Mouse (Mus musculus) intestine, embryonic 14.5 days (tissue): ENCODE measurements around the gene Zbtb21. TPM values are rescaled to one million over a fixed set of nuclear protein-coding genes. Genes with fewer than 3 reads are reported as not detected.

Experiments
- ATAC-seq: fragments of 200-750 bp; cut with Nextera tagmentation; replicated peaks from 2 replicates; pipeline ENCODE4 v1.8.0; 2017; ENCODE audit warnings: low read depth, moderate number of reproducible peaks, moderate TSS enrichment, moderate library complexity; ENCODE audit not compliant: low FRiP score, low TSS enrichment
- DNase-seq: peaks from one replicate; pipeline ENCODE4 v3.0.0-alpha.2; 2018; ENCODE audit warnings: low spot score
- H3K27ac ChIP-seq: fragments of 300-500 bp; sonication (generic); 2 replicates; pipeline ENCODE4 v1.5.1; 2014; ENCODE audit warnings: low read depth, mild to moderate bottlenecking, control low read depth
- H3K27me3 ChIP-seq: fragments of 300-500 bp; sonication (generic); replicated peaks from 2 replicates; pipeline ENCODE4 v1.6.1; 2014; ENCODE audit warnings: low read length, control low read depth; ENCODE audit not compliant: control insufficient read depth, insufficient read depth
- H3K36me3 ChIP-seq: fragments of 300-500 bp; sonication (generic); 2 replicates; pipeline ENCODE4 v1.6.1; 2014; ENCODE audit warnings: low read length, control low read depth; ENCODE audit not compliant: control insufficient read depth, insufficient read depth
- H3K4me1 ChIP-seq: fragments of 300-500 bp; sonication (generic); replicated peaks from 2 replicates; pipeline ENCODE4 v1.6.1; 2014; ENCODE audit warnings: low read length, control low read depth, mixed read lengths; ENCODE audit not compliant: control insufficient read depth, insufficient read depth
- H3K4me2 ChIP-seq: fragments of 300-500 bp; sonication (generic); 2 replicates; pipeline ENCODE4 v1.6.1; 2014; ENCODE audit warnings: low read length
- H3K4me3 ChIP-seq: fragments of 300-500 bp; sonication (generic); 2 replicates; pipeline ENCODE4 v1.5.1; 2014; ENCODE audit warnings: low read depth, low read length, control low read depth, mixed read lengths
- H3K9ac ChIP-seq: fragments of 300-500 bp; sonication (generic); 2 replicates; pipeline ENCODE4 v1.6.1; 2014; ENCODE audit warnings: mild to moderate bottlenecking, low read length
- H3K9me3 ChIP-seq: fragments of 300-500 bp; sonication (generic); 2 replicates; pipeline ENCODE4 v1.6.1; 2016; ENCODE audit warnings: low read length, control low read depth; ENCODE audit not compliant: control insufficient read depth
- WGBS: fragments of 180-500 bp; shearing (Covaris S2); extraction: QIAGEN DNeasy Blood & Tissue Kit; methylation state at CpG from one replicate; pipeline ENCODE4 v1.1.7; 2014; 5-methylcytosine and 5-hydroxymethylcytosine counted together
- polyA plus RNA-seq: library from polyadenylated mRNA; unstranded; fragments of >200 nt; fragmentation: Nextera tagmentation; extraction: Ambion mirVana; gene quantifications from 2 replicates; pipeline ENCODE4 v1.2.1, GENCODE M21; 2014

Gene Zbtb21
- polyA plus RNA-seq, 1 experiment from 2014 or later, result 17.6 TPM

DNA sequence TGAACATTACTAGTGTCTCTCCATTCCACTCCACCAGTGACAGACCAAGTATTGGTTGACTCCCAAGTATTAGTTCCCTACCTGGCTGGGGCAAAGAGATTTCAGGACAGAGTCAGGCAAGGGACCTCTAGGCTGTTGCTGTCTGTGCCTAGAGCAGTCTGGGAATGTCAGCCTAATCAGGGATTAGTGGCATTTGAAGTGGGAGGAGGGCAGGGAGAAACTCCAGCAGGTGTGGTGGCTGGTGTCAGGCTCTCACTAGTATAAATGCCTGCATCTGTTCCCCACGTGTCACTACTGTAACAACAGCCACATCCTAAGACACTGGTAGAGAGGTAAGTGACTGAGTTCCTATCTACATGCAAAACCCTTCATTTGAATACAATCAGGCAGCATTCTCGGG is 42.6 kb downstream of the Zbtb21 start:
- H3K4me1 ChIP-seq, result peaks cover 4% of the 10 kb centered on the region; the same call in 1 of the 2 replicates
- no peaks in the 10 kb centered on the region for H3K36me3 ChIP-seq
- ATAC-seq (no peak), DNase-seq (no peak)
- 50% methylated on average over 2 of the region's 2 CpGs for WGBS
- H3K27me3 ChIP-seq, result no peaks in the 10 kb centered on the region
- H3K27ac ChIP-seq, result no peak overlapping the region
- no peaks in the 10 kb centered on the region for H3K9me3 ChIP-seq
- H3K4me2 ChIP-seq, result no peak overlapping the region
- H3K4me3 ChIP-seq, result no peak overlapping the region
- no peak overlapping the region for H3K9ac ChIP-seq

DNA sequence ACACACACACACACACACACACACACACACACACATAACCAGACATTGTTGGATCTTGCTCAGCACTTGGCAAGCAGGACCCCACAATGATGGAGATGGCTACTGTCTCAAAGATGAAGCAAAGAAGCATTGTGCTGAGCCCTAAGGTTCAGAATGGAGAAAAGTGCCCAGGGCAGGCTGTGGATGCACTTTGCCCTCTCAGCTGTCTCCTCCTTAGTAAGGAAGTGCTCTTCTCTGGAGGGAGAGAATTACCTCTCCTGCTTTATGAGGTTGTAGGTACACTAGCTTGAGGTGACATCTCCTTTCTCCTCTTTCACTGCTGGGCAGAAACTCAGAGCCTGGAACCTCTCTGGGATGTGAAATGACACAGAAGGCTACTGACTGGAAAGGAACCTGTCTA is 49.5 kb downstream of the Zbtb21 start:
- ATAC-seq, result no peak

DNA sequence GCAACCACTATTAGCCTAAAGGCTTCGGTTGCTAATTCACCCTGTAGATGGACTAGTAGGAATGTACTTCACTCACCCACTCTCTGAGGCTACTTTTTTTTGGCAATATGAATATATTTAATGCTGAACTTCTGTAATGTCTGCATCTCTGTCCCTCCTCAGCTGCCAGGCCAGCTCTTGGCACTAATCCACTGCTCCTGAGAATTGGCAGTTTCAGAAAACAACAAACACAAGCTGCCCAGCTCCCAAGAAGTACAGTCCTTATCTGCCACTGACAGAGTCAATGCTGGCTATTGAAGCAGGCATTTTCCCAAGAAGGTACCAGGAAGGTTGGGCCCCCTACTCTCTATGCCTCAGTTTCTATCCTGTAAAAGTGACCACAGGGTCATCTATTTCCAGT is 53.1 kb downstream of the Zbtb21 start:
- H3K9me3 ChIP-seq, result no peaks in the 10 kb centered on the region
- no peak overlapping the region for H3K4me2 ChIP-seq
- H3K36me3 ChIP-seq, result peaks cover 4% of the 10 kb centered on the region; the same call in 1 of the 2 replicates
- no peak overlapping the region for H3K4me3 ChIP-seq
- ATAC-seq, result no peak
- H3K27me3 ChIP-seq, result no peaks in the 10 kb centered on the region
- H3K4me1 ChIP-seq, result no peaks in the 10 kb centered on the region
- no peak overlapping the region for H3K9ac ChIP-seq
- DNase-seq, result no peak
- H3K27ac ChIP-seq, result no peak overlapping the region
- WGBS, result 90% methylated on average over 1 of the region's 1 CpGs

More for the DNA sequence above, 49.5 kb downstream of the Zbtb21 start:
- no peaks in the 10 kb centered on the region for H3K9me3 ChIP-seq
- H3K4me2 ChIP-seq, result no peak overlapping the region
- no peaks in the 10 kb centered on the region for H3K4me1 ChIP-seq
- H3K36me3 ChIP-seq, result no peaks in the 10 kb centered on the region
- no peak overlapping the region for H3K27ac ChIP-seq
- H3K27me3 ChIP-seq, result no peaks in the 10 kb centered on the region
- H3K9ac ChIP-seq, result no peak overlapping the region
- no peak for DNase-seq
- H3K4me3 ChIP-seq, result no peak overlapping the region

DNA sequence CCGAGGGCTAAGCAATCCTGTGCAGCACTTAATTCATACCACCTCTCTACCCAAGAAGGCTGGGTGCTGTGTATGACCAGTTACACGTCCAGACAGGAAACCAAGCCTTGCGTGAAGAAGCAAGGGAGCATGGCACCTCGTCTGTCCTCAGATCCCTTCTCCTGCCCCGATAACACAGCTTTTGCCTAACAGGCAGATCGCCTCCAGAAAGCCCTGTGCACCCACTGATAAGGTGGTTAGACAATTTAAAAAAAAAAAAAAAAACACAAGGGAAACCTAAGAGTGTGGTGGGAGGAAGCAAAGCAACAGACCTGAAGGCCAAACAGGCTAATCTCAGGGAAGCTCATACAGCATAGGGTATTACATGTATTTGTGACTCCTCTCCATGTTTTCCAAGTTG is 54.9 kb downstream of the Zbtb21 start:
- no peak overlapping the region for H3K27ac ChIP-seq
- H3K9me3 ChIP-seq, result no peaks in the 10 kb centered on the region
- H3K9ac ChIP-seq, result no peak overlapping the region
- 87% methylated on average over 6 of the region's 6 CpGs for WGBS
- DNase-seq, result no peak
- no peak overlapping the region for H3K4me2 ChIP-seq
- peaks cover 4% of the 10 kb centered on the region; the same call in 1 of the 2 replicates for H3K36me3 ChIP-seq
- no peak overlapping the region for H3K4me3 ChIP-seq
- H3K4me1 ChIP-seq, result no peaks in the 10 kb centered on the region
- no peak for ATAC-seq
- H3K27me3 ChIP-seq, result no peaks in the 10 kb centered on the region

DNA sequence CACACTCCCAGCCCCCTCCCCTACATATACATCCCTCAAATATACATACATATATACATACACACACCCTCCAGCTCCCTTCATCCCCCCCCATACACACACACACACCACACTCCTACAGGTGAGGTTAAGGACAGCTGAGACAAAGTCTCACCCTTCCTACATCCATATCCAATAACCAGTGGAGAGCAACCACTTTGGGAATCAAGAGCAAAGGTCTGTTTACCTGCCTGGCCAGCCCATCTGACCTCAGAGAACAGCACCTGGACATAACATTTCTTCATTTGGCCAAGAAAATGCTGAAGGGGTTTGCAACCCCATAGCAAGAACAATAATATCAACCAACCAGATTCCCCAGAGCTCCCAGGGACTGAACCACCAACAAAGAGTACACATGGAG is 56.1 kb downstream of the Zbtb21 start:
- Histone ChIP-seq H3K27me3 (no peaks in the 10 kb centered on the region), H3K4me2 (no peak overlapping the region), H3K9me3 (no peaks in the 10 kb centered on the region), H3K27ac (no peak overlapping the region), H3K9ac (no peak overlapping the region), H3K36me3 (peaks cover 4% of the 10 kb centered on the region; the same call in 1 of the 2 replicates), H3K4me1 (no peaks in the 10 kb centered on the region), H3K4me3 (no peak overlapping the region)
- DNase-seq (no peak), ATAC-seq (no peak)

DNA sequence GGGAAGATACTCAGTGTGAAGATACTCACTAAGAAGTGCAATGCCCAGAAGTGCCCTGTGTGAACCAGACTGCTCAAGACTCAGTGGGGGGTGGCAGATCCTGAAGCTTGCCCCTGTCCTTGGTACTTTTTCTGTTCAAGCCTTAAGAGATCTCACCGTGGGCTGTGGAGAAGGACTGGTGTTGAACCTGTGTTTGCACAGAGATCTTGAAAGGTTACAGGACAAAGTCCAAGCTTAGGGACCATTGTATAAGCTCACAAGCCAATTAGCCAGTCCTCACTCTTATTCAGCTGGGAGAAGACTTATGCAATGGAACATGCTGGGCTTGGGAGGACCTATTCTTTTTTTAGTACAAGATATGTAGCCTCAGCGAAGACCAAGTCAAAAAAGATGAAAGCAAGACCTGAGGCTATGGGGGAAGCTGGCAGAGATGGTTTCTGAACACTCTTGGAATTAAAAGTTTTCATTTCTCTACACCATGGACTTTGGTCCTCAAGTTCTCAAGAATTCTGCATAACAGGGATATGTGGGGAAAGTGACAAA is 56.9 kb downstream of the Zbtb21 start:
- Histone ChIP-seq H3K27ac (no peak overlapping the region), H3K9me3 (no peaks in the 10 kb centered on the region), H3K4me3 (no peak overlapping the region), H3K4me2 (no peak overlapping the region), H3K9ac (no peak overlapping the region), H3K36me3 (peaks cover 4% of the 10 kb centered on the region; the same call in 1 of the 2 replicates), H3K4me1 (no peaks in the 10 kb centered on the region), H3K27me3 (no peaks in the 10 kb centered on the region)
- 84% methylated on average over 2 of the region's 2 CpGs for WGBS
- no peak for ATAC-seq
- no peak for DNase-seq

DNA sequence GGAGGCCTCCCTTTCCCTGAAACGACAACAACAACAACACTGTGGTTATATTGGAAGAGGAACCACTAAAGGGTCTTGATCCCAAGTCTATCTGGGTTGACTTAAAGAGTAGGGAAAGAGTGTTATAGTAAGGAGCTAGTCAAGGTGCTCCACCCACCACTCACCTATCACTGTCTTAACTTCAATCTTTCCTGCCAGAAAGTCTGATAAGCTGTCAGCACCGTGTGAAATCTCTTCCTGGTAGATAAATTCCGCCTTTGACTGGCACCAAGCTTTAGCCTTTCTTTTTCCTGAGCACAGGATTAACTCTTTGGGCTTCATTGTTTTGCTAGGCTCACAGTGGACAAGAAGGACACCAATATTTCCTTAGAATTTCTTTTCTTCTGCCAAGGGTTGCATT is 58.4 kb downstream of the Zbtb21 start:
- WGBS, result 74% methylated on average over 3 of the region's 3 CpGs
- peaks cover 4% of the 10 kb centered on the region; the same call in 1 of the 2 replicates for H3K36me3 ChIP-seq

DNA sequence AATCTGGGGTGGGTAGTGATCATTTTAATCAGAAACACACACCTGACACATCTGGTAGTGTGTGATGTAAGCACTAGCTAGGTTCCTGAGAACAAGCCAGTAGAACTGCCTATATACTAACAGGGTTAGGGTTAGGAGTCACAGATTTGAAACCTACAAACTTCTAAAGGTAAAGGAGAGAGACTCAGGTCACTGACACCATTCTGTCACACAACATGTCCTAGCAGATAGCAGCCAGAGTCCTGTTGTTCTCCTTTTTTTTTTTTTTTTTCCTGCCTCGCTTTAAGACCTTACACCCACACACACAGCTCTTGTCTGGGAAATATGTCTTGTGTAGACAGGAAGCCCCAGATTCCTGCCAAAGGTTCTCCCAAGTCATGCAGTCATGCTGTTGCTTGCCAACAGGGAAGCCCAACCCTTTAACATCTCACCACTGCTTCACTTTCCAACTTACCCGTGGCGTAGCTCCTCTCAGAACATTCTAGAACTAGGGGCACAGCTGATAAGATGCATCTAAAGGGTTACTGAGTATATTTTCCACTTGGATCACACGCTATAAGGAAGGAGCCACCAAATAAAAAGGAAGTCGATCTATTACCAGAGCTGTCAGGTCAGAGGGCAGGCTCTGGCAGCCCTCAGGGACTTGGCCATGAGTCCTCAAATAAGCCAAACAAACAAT is 64.9 kb downstream of the Zbtb21 start:
- DNase-seq, result no peak
- no peak overlapping the region for H3K4me3 ChIP-seq
- H3K4me2 ChIP-seq, result no peak overlapping the region
- no peaks in the 10 kb centered on the region for H3K36me3 ChIP-seq
- H3K4me1 ChIP-seq, result no peaks in the 10 kb centered on the region; the same call in 1 of the 2 replicates
- no peak overlapping the region for H3K27ac ChIP-seq
- no peak for ATAC-seq
- H3K9ac ChIP-seq, result no peak overlapping the region
- H3K9me3 ChIP-seq, result no peaks in the 10 kb centered on the region
- H3K27me3 ChIP-seq, result no peaks in the 10 kb centered on the region
- 57% methylated on average over 5 of the region's 5 CpGs for WGBS

More for the DNA sequence above, 58.4 kb downstream of the Zbtb21 start:
- Histone ChIP-seq H3K27ac (no peak overlapping the region), H3K4me1 (no peaks in the 10 kb centered on the region), H3K27me3 (no peaks in the 10 kb centered on the region), H3K9ac (no peak overlapping the region), H3K4me3 (no peak overlapping the region), H3K9me3 (no peaks in the 10 kb centered on the region), H3K4me2 (no peak overlapping the region)
- ATAC-seq (no peak), DNase-seq (no peak)
